Mouse (Mus musculus) cerebellum, adult 9-11 months (tissue): ENCODE results near the gene Cd300ld2.
"Not testable (repeated sequence)": the region's sequence is repeated elsewhere in the genome, so short reads cannot be mapped to it uniquely, and the experiment has no call there.

Experiments
- DNase-seq: peaks from one replicate; pipeline ENCODE4 v3.0.0; 2022

Gene Cd300ld2

GRCm38 (mm10) chr11:115016093-115016492, at the start of gene Cd300ld2:
Cd300ld2 (minus strand) TSS chr11:115016193.
- DNase-seq: not testable (repeated sequence)

DNA sequence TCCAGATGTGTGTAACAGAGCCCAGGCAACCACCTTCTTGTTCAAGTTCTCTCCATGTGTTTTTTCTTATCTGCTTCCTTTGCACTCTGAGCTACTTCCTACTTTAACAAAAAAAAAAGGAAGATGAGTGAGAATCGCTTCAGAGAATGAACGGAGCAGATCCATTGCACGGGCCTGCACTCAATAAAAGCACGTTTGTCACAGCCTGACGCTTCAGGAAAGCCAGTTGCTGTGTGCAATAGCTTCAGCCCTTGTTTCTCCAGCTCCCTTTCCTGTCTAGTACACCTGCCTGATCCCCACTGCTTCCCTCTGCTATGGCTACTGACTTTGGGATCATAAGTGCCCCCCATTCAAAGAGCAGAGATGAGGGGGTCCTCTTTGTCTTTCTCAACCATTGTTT, 46.1 kb upstream of the Cd300ld2 start, which contains the start of gene Cd300e:
TSS of gene Cd300e (minus strand) at position 101 of the 400 bp plus-strand sequence.
- no peak for DNase-seq

- DNase-seq: no peak
Observed at GRCm38 (mm10) chr11:115059797-115060196, 43.8 kb upstream of the Cd300ld2 start.

- DNase-seq: no peak
Observed at GRCm38 (mm10) chr11:115058701-115059100, 42.7 kb upstream of the Cd300ld2 start.

- peak; percentile 31 for DNase-seq
Observed at GRCm38 (mm10) chr11:115054537-115054936, 38.5 kb upstream of the Cd300ld2 start.

DNA sequence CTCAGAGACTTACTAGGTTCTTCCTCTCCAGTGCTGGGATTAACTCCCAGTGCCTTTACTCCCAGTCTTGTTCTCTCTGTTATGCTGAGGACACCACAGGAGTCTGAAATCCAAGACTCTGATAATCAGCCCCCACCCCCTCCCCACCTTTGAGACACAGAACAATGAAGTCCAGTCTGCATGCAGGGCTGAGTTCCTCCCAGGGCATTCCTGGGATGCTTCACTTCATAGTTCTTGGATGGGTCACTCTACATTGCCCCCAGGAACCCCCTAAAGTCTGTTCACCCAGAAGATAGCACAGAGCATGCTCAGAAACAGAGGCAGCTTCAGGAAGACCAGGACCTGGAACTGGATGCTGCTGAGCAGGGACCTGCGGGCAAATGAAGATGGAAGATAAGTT, 37.0 kb upstream of the Cd300ld2 start:
- peak; percentile 17 for DNase-seq

DNA sequence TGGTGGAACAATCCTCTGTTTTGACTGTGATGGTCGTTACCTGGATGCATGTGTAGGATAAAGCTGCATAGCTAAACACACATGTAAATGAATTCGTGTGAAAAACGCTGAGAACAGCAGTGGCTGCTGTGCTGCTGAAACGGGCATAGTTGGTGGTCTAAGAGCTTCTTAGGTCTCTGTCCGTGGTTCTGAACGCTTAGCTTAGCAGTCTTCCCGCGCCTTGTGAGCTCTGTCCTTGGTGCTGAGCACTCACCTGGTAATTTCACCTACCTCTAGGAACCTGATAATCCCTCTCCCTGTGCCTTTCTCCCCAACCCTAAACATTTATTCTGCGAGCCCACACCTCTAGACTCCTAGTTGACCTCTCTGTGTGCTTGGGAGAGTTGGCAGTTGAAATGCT, 36.2 kb upstream of the Cd300ld2 start:
- peak; percentile 24 for DNase-seq

DNA sequence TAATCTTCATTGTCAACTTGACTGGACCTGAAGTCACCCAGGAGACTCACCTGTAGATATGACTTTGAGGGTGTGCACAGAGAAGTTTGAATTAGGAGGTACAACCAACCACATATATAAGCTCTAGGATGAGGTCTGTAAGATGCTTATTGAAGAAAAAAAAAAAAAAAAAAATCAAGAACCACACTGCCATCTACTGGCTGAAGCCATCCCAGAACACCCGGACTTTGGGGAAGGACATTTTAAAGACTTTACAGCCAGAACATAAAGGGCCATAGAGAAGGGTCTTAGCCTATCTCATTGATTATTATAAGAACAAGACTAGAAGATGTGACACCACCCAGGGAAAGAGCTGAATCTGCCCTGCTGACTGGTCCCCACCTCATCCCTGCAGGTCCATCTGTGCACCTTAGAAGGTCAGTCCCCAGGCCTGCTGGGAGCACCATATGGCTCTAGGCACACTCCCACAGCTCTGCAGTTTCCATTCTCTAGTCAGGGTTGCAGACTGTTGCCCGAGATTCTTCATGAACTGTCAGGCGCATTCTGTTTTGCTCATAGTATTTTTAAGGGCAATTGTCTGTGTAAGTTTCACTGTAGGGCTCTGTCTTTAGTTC, 33.4 kb upstream of the Cd300ld2 start:
- DNase-seq: peak; percentile 98

DNA sequence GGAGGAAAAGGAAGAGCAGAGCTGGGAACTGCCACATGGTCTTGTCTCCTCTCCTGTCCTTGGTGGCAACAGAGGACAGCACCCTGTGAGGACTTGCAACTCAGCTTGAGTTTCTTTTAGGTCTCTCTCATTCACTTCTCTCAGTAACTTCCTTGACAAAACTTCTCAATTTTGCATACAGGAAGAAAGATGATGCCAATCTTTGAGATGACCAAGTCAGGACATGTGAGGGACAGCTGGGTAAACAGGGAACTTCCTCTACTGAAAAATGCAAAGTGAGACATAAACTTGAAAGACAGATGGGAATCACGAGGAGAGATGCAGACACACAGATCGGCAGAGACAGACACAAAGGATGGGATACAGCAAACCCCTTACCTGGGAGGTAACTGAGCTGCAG, 32.3 kb upstream of the Cd300ld2 start, which contains the start of gene Cd300ld3:
TSS of gene Cd300ld3 (minus strand) at position 151 of the 400 bp plus-strand sequence.
- peak; percentile 37 for DNase-seq

DNA sequence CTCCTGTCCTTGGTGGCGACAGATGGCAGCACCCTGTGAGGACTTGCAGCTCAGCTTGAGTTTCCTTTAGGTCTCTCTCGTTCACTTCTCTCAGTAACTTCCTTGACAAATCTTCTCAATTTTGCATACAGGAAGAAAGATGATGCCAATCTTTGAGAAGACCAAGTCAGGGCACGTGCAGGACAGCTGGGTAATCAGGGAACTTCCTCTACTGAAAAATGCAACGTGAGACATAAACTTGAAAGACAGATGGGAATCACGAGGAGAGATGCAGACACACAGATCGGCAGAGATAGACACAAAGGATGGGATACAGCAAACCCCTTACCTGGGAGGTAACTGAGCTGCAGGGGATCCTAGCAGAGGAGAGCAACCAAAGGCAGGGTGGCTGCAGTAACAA, 21.7 kb upstream of the Cd300ld2 start, which contains the start of gene Cd300ld5:
TSS of gene Cd300ld5 (minus strand) at position 101 of the 400 bp plus-strand sequence.
- DNase-seq: not testable (repeated sequence)

DNA sequence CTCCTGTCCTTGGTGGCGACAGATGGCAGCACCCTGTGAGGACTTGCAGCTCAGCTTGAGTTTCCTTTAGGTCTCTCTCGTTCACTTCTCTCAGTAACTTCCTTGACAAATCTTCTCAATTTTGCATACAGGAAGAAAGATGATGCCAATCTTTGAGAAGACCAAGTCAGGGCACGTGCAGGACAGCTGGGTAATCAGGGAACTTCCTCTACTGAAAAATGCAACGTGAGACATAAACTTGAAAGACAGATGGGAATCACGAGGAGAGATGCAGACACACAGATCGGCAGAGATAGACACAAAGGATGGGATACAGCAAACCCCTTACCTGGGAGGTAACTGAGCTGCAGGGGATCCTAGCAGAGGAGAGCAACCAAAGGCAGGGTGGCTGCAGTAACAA, 10.9 kb upstream of the Cd300ld2 start, which contains the start of gene Cd300ld4:
TSS of gene Cd300ld4 (minus strand) at position 101 of the 400 bp plus-strand sequence.
- DNase-seq: not testable (repeated sequence)

- DNase-seq: no peak
Observed at GRCm38 (mm10) chr11:115004070-115004469, 11.9 kb downstream of the Cd300ld2 start.

DNA sequence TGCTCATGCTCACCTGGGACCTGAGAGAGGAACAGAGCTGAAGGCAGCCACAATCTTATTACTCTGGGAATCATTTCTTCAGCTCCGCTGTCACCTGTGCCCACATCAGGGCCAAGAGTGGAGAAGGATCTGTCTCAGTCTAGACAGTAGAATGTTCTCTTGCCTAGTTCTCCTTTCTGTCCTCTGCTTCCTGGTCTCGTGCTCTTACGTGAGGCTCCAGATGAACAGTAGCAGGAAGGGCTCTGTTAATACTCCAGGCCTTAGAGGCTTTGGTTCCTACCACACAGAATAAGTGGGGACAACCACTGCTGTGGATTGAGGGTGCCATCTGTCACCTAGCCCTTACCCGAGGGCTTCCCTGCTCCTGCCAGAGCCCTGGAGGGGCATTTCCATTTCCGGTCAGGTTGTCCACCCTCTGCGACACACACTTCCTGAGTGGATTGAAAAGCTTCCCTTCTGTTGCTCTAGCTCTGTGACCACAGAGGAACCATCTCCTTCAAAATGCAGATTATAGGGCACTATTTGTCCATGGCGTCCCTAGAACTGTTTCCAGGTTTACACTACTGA, 14.4 kb downstream of the Cd300ld2 start, which contains the start of gene Cd300c2:
TSS of gene Cd300c2 (minus strand) at position 407 of the 567 bp plus-strand sequence.
- DNase-seq: peak; percentile 43

- DNase-seq: no peak
Observed at GRCm38 (mm10) chr11:114989793-114990192, 26.2 kb downstream of the Cd300ld2 start, which contains the start of gene Cd300ld. Cd300ld (minus strand) TSS chr11:114989922.

DNA sequence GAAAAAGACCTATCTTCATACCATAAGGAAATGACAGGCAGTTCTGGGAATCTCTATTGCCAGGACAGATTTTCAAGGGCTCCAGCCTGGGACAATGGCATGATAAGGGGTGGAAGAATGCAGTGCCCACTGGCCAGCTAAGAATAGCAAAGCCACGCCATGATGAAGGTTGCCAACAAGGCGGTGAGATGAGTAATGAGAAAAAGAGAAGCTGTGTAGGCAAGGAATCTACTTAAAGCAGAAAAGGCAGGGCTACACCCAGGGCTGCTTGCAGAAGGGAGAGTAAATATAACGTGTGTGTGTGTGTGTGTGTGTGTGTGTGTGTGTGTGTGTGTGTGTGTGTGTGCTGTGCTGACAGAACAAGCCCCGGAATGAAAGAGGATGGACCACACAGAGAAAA, 34.1 kb downstream of the Cd300ld2 start:
- DNase-seq: no peak

DNA sequence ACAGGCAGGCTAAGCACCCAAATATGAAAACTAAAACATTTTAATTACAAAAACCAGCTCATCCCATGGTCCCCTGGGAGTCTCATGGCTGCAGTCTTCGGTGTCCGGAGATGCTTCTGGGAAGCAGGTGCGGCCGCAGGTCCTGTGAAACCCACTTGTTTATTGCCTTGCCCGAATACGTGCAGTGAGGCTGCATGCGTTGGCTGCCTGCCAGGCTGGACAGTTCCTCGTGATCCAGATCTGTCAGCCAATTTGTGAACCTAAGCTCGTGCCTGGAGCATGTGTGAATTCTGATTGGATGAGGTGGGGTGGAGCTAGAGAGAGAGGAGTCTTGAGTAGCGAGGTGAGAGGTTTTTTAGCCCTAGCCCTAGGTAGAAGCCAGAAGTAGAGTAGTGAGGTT, 43.3 kb downstream of the Cd300ld2 start:
- DNase-seq: peak; percentile 27

DNA sequence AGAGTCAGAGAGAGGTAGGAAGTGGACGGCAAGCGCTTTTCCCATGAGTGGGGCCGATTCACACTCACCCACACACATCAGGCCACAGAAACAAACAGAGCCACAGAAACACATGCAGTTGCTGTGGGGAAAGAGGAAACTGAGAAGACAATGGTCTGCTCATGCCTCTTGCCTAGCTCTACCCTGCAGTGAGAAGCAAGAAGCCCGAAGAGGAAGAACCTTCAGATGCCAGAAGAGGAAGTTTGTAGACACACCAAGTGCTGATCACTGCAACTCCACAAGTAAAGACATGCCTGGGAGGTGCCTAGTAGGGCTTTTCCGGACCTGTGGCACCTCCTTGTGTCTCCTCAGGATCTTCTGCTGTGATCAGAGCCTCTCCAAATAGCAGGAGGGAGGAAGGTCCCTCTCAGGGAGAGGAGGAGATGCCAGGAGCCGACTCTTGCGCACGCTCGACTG, 47.2 kb downstream of the Cd300ld2 start, which contains the start of gene Cd300c:
TSS of gene Cd300c (minus strand) at position 406 of the 456 bp plus-strand sequence.
- no peak for DNase-seq

DNA sequence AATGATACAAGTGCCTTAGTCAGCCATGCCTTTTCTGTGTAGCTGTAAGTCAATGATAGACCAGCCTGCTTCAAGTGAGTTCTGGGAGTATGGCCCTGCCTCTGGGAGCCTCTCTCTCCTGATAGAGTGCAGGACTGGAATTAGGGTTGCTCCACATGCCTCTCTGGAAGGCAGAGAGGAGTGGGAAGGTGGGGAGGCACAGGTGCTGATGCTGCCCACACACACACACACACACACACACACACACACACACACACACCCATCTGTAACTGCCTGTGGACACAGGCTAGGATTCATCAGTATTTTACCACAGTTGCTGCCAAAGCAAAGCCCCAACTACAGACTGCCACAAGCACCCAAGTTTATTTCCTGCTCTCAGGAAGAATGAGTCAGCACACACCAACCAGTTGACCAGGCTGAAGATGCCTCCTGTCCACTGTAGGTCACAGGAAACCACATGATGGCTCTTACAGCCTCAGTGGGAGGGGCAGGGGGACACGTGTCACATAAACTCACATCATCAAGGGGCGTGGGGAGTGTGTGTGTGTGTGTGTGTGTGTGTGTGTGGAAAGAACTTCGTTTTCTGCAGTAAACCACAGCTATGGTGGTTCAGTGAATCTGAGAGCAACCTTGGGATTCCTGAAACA, 50.7 kb downstream of the Cd300ld2 start:
- DNase-seq: no peak

GRCm38 (mm10) chr11:114960369-114960768, 55.6 kb downstream of the Cd300ld2 start:
- DNase-seq: no peak
